Comparison of ENCODE assay signal across 22 mouse cellular contexts in genomic region chr4:81506306-81506705, GRCm38 (mm10).
DNase-seq lines count a peak whose midpoint lies in the region; ATAC-seq lines count a peak whose summit lies in the region.
"Had no signal": no experiment of that assay in that cellular context is flagged by ENCODE, and none has a peak within 500 bp of the region (broad histone marks: within the 10 kb centered on the region; RNA-seq: fewer than 3 reads in every experiment).

No protein-coding gene starts in this region.

- 92% methylated on average over 6 of the region's 6 CpGs for WGBS in kidney, embryonic 16.5 days
- WGBS in kidney, embryonic 14.5 days, result 91% methylated on average over 6 of the region's 6 CpGs

- ATAC-seq in kidney, embryonic 16.5 days (ENCODE audit: low FRiP score, low TSS enrichment), result no peak
- ATAC-seq in kidney, embryonic 14.5 days (ENCODE audit: low FRiP score, low TSS enrichment), result no peak
- ATAC-seq: forebrain, embryonic 14.5 days had no signal

- H3K9me3 ChIP-seq in kidney, embryonic 16.5 days (ENCODE audit: low read length), result no peaks in the 10 kb centered on the region
- H3K9me3 ChIP-seq in kidney, embryonic 14.5 days (ENCODE audit: control insufficient read depth, low read length), result no peaks in the 10 kb centered on the region
- H3K9me3 ChIP-seq: embryonic facial prominence, embryonic 13.5 days; embryonic facial prominence, embryonic 15.5 days; forebrain, embryonic 10.5 days; forebrain, embryonic 12.5 days had no signal

- no peaks in the 10 kb centered on the region for H3K27me3 ChIP-seq in kidney, embryonic 16.5 days (ENCODE audit: insufficient read depth, low read length)
- no peaks in the 10 kb centered on the region for H3K27me3 ChIP-seq in kidney, embryonic 14.5 days (ENCODE audit: control insufficient read depth, insufficient read depth, low read length)
- H3K27me3 ChIP-seq: embryonic facial prominence, embryonic 13.5 days; embryonic facial prominence, embryonic 15.5 days; forebrain, embryonic 12.5 days had no signal

- no peak overlapping the region for H3K9ac ChIP-seq in kidney, embryonic 16.5 days (replicated peaks; ENCODE audit: low read length)
- H3K9ac ChIP-seq in kidney, embryonic 14.5 days (ENCODE audit: low read depth, low read length), result no peak overlapping the region
- H3K9ac ChIP-seq: embryonic facial prominence, embryonic 13.5 days; embryonic facial prominence, embryonic 15.5 days; forebrain, embryonic 12.5 days had no signal

- no peak overlapping the region for H3K4me2 ChIP-seq in kidney, embryonic 16.5 days (replicated peaks; ENCODE audit: low read depth, low read length)
- no peak overlapping the region for H3K4me2 ChIP-seq in kidney, embryonic 14.5 days (replicated peaks; ENCODE audit: low read depth, low read length)
- H3K4me2 ChIP-seq: embryonic facial prominence, embryonic 13.5 days; embryonic facial prominence, embryonic 15.5 days; forebrain, embryonic 12.5 days had no signal

- H3K4me3 ChIP-seq in kidney, embryonic 16.5 days (ENCODE audit: low read length), result no peak overlapping the region
- no peak overlapping the region for H3K4me3 ChIP-seq in kidney, embryonic 14.5 days (ENCODE audit: low read length)
- H3K4me3 ChIP-seq: embryonic facial prominence, embryonic 13.5 days; embryonic facial prominence, embryonic 15.5 days; erythroblast, embryonic 14.5 days; forebrain, embryonic 10.5 days; forebrain, embryonic 12.5 days had no signal

- DNase-seq in kidney, adult 18-20 months, result peak; percentile 10
- DNase-seq in kidney, postnatal 25 days, result no peak
- DNase-seq in kidney, adult 8-10 months, result peak; percentile 19 to 28
- peak; percentile 26 to 37 for DNase-seq in kidney, postnatal 36 days
- DNase-seq: adrenal gland, adult 2 months; adrenal gland, postnatal 10 days; adrenal gland, postnatal 25 days; cerebellum, adult 11 months; cerebellum, adult 18-20 months; cerebellum, adult 8-10 months; cerebellum, adult 9-11 months; cerebellum, postnatal 14 days; cerebellum, postnatal 36 days; embryo, embryonic 11 days had no signal

- no peaks in the 10 kb centered on the region for H3K36me3 ChIP-seq in kidney, embryonic 16.5 days (ENCODE audit: insufficient read depth, low read length)
- H3K36me3 ChIP-seq in kidney, embryonic 14.5 days (ENCODE audit: control insufficient read depth, insufficient read depth, low read length), result no peaks in the 10 kb centered on the region
- H3K36me3 ChIP-seq: embryonic facial prominence, embryonic 13.5 days; embryonic facial prominence, embryonic 15.5 days; forebrain, embryonic 10.5 days; forebrain, embryonic 12.5 days had no signal

- H3K27ac ChIP-seq in kidney, embryonic 16.5 days (ENCODE audit: low read length), result no peak overlapping the region
- H3K27ac ChIP-seq in kidney, embryonic 14.5 days (ENCODE audit: low read depth, low read length), result no peak overlapping the region
- H3K27ac ChIP-seq: embryonic facial prominence, embryonic 13.5 days; embryonic facial prominence, embryonic 15.5 days; forebrain, embryonic 10.5 days; forebrain, embryonic 12.5 days had no signal

- H3K4me1 ChIP-seq in kidney, embryonic 16.5 days (ENCODE audit: insufficient read depth, low read length), result no peaks in the 10 kb centered on the region
- H3K4me1 ChIP-seq in kidney, embryonic 14.5 days (ENCODE audit: control insufficient read depth, insufficient read depth, low read length), result no peaks in the 10 kb centered on the region
- H3K4me1 ChIP-seq: embryonic facial prominence, embryonic 15.5 days; forebrain, embryonic 10.5 days; forebrain, embryonic 12.5 days had no signal

Comparison
In these comparisons a context has a peak if more than half of its experiments do, and no peak if none do; other contexts are left out.
1. DNase-seq: peak in kidney, adult 18-20 months (single experiment), kidney, adult 8-10 months (2 of 2) and kidney, postnatal 36 days (2 of 2); none in kidney, postnatal 25 days (0 of 2).